Mouse (Mus musculus): ENCODE measurements around the gene a.

The a gene

DNA sequence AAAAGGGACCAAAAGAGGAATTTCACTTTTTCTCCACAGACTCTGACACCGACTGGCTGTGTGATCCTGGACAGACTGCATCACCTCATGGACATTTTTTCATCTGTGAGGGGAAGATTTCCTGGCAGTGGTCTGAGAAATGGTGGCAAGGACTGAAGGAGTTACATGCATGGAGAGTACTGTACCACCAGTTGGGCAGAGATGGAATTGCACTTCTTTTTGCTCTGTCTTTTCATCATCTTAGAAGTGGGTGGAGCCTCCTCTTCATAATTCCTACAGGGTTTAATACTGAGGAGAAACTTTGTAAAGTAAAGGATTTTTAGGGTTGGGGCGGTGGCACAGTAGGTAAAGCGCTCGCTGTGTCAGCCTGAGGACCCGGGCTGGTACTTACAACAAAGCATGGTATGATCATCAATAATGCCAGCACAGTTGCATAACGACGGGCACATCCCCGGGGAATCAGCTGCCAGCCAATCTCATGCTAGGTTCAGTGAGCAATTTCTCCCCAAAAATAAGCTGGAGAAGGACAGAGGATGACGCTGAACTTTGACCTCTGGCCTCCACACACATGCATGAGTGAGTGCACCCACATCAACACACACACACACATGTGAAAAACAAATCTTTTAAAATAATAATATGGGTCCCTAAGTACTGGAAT lies 307.6 kb downstream of the a start:
- DNase-seq (ENCODE audit: low spot score) = no peak

DNA sequence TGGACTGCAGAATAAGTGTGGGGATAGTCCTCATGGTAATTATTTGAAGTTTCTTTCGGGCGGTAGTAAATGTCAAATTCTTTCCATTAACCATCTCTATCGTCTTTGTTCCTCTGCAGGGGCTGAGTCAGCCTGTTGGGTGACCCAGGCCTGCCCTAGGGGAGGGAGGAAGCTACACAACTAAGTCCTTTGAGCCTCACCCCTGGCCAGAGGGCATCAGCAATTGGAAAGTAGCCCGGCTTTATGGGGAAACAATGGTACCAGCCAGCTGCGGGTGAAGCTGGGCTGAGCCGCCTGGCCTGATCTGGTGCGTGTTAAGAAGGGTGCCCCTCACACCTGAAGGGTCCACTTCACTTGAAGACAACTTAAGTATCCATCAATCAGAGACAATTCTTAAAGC lies 308.2 kb downstream of the a start:
- no peak for DNase-seq (ENCODE audit: low spot score)

DNA sequence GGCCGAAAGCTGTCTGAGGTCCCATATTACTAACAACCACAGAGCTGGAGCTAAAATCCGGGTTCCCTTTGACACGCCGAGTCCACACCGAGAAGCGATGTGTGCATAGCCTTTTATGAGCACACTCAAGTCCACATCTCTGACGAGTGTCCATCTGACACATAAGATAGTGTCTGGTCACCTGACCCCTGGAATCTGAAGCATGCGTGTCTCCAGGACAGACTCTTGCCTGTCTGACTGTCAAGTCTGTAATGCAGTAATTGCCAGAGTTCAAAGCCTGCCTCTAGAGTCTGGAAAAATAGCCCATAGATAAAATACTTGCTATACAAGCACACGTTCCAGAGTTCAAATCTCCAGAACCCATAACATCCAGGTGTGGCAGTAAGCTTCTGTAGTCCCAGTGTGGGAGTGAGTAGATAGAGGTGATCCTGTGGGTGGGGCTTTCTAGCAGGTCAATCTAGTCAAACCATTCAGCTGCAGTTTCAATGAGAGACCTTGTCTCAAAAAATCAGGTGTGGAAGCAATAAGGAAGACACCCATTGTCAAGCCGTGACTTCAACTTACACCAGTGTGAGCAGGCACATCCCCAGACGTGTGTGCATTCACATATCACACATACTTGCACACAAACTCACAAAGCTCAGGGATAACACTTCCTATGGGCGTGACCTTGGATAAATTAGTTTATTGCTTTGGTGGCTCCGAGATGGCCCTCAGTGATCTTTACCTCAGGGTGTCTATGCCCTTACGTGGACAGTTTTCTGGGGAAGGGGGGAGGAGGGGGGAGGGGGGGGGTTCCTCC lies 309.0 kb downstream of the a start:
- no peak for DNase-seq (ENCODE audit: low spot score)

Measured in testis, postnatal 14 days (tissue).